Mouse (Mus musculus) spleen, postnatal 10 days (tissue): ENCODE measurements around the gene Gm43638.
"Not testable (repeated sequence)": the region's sequence is repeated elsewhere in the genome, so short reads cannot be mapped to it uniquely, and the experiment has no call there.

Experiments used
- DNase-seq, 2 experiments: peaks; one replicate each; pipeline ENCODE4 v3.0.0; 2021 to 2022; ENCODE audit warnings: low spot score in 2 of 2

The Gm43638 gene

DNA sequence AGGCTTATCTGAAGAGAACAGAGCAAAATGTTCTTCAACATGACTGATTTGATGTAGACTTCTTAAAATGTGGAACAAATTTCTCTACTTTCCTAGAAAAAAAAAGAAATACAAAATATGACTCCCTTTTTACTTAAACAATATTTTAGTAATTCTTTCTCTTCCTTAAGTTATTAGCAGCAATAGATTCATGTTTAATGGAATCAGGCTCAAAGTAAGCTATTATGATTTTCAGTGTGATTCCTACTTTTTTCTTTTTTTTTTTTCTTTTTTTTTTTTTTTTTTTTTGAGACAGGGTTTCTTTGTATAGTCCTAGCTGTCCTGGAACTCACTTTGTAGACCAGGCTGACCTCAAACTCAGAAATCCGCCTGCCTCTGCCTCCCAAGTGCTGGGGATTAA is at the start of gene Gm43638:
Gene Gm43638 (minus strand): TSS at position 101 of the 400 bp plus-strand sequence.
- not testable (repeated sequence) for DNase-seq

DNA sequence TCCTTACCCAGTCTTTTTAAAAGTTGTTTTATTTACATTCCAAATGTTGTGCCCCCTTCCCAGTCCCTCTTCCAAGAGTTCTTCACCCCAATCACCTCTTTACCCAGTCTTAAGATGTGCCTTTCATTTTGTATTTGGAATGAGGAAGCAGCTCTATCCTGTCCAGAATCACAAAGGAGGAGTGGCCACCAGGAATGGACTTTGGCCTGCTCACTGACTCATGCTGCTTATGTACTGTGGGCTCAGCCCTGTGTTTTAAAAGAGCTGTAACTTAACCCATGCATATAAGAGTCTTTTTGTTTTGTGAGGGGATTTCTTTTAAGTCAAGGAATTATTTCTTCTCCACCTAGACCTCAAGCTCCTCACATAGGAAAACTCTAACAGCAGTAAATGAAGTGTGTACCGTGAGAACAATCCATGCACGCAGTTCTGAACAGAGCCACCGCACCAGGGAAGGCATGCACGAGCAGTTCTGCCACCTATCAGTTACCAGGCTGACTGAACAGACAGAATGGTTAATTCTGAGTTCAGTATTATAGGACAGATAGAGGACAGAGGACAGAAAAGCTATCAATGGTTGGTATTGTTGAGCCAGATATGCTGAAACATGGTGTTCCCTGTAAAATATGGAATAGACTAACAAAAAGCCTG is 49.5 kb upstream of the Gm43638 start:
- DNase-seq, result no peak

GRCm38 (mm10) chr5:87532288-87532687 is 45.7 kb upstream of the Gm43638 start:
- DNase-seq, result no peak

GRCm38 (mm10) chr5:87523561-87523960 is 37.0 kb upstream of the Gm43638 start:
- DNase-seq, result not testable (repeated sequence)

- no peak for DNase-seq
Observed at GRCm38 (mm10) chr5:87505776-87506458, 19.3 kb upstream of the Gm43638 start.

GRCm38 (mm10) chr5:87502687-87503086 is 16.1 kb upstream of the Gm43638 start:
- DNase-seq, result no peak

GRCm38 (mm10) chr5:87499341-87499740 is 12.7 kb upstream of the Gm43638 start:
- no peak for DNase-seq

GRCm38 (mm10) chr5:87498936-87499335 is 12.3 kb upstream of the Gm43638 start:
- DNase-seq, result no peak

- DNase-seq, result no peak
Observed at GRCm38 (mm10) chr5:87490771-87491170, 4.2 kb upstream of the Gm43638 start, which contains the start of gene Ugt2a1. Gene Ugt2a1, minus strand, starts transcription at chr5:87490871.

GRCm38 (mm10) chr5:87482160-87482559 is 4.4 kb downstream of the Gm43638 start, which contains the start of gene Ugt2a2:
Gene Ugt2a2, minus strand, starts transcription at chr5:87482260.
- DNase-seq, result no peak

GRCm38 (mm10) chr5:87458810-87459209 is 27.8 kb downstream of the Gm43638 start:
- DNase-seq, result no peak

- DNase-seq, result no peak
Observed at GRCm38 (mm10) chr5:87457701-87458100, 28.9 kb downstream of the Gm43638 start.

DNA sequence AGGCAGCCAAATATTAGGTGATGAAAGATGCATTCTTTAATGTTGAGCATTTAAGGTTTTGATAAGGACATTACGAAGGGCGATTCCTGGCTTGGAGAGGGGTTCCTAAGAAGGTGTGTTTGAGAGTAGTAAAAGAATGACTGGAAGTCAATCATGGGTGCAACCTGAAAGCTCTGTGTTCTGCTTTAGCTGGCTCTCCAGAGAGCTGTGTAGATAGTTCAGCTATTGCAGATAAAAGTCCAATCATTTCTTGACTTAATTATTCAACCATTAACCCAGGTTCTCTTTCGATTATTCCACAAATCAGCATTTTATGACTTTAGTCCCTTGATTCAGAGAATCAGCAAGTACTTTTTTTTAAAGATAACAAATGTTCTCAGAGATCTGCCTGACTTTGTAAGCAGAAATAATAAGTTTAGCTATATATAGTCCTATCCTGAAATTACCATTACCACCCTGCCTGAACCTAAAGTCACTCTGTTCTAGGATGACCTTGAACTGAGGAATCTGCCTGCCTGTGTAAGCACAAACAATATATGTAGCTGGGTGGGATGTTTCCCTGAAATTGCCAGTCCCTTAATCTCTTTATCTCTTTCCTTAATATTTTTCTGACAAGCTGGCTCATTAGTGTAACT is 30.3 kb downstream of the Gm43638 start:
- DNase-seq, result no peak

DNA sequence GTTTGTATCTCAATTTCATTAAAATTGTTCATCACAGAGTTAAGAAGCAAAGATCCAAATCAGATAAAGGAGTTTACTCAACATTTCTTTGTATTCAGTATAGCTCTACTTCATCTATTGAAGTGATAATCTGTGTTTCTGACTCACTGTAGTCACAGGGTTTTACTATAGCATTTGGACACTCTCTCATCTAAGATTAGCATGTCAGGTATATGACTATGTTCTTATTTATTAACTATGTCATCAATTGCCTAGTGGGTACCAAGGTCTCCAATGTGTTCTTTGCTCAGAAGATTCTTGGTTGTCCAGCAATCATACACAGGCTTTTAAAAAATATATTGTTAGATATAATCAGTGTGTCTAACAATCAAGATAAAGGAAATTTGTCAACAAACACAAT is 31.1 kb downstream of the Gm43638 start:
- no peak for DNase-seq

DNA sequence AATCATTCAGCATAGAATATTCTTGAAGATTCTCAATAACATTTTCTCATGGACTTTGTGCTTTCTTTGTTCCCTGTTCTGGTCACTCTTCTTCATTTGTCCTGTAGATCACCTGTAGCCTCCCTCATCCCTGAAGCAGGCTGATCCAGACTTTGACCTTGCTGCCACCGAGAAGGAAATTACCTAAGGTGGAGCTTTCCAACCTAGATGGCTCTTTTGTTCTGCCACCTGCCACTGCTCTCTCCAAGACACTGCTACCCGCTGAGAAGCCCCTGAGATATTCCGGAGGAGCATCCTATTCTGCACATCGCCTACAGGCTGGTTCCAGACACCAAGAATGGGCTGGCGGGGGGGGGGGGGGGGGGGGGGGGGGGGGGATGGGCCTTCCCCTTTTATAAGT is 34.1 kb downstream of the Gm43638 start:
- not testable (repeated sequence) for DNase-seq

DNA sequence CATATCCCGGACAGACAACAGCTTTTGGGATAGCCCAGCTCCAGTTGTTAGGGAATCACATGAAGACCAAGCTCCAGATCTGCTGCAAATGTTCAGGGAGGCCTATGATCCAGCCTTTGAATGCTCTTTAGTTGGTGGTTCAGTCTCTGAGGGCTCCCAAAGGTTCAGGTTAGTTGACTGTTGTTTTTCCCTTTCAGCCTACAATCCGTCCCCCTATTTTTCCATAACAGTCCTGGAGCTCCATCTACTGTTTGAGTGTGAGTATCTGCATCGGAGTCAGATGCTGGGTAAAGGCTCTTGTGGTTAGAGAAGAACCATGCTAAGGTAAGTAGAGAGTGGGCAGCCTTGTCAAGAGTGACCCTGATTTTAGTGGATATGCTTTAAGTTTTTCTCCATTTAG is 50.3 kb downstream of the Gm43638 start:
- no peak for DNase-seq

DNA sequence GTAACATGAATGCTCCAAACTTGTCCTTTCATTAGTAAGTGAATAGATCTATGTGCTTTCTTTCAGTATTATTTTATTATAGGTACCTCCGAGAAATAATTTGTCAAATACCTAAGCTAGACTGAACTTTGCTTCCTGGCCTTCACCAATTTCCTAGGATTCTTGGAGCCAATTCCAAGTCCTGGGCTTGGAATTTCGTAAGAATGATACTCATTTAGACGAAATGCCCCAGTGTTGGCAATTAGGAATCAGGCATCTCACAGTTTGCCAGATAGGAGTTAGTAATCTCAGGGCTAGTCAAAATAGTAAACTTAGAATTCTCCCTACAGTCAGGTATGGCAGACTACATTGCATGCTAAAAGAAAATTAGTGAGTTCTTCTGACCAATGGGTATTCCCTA is 60.9 kb downstream of the Gm43638 start:
- DNase-seq, result no peak

GRCm38 (mm10) chr5:87424041-87424440 is 62.6 kb downstream of the Gm43638 start, which contains the start of gene Ugt2b38:
Gene Ugt2b38, minus strand, starts transcription at chr5:87424203.
- not testable (repeated sequence) for DNase-seq
